Mouse (Mus musculus): ENCODE measurements around the gene Atp1b1.

Gene Atp1b1

DNA sequence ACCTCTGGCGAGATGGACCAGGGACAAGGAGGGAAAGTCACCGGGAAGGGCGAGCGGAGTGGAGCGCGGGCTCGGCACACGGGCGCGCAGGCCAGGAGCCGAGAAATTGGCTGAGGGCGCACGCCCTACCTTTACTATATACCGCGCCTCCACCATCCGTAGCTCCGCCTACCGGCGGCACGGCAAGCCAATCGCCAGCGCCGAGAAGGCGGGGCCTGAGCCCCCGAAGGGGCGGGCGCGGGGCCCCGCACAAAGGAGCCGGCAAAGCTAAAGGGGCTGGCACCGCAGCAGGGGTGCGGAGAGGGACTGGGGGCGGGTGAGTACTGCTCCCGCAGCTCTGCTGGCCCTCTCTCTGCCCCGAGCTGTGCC lies at the start of gene Atp1b1:
TSS of gene Atp1b1 (minus strand) at position 111 of the 369 bp plus-strand sequence.
- DNase-seq (ENCODE audit: low spot score): peak; percentile 88

DNA sequence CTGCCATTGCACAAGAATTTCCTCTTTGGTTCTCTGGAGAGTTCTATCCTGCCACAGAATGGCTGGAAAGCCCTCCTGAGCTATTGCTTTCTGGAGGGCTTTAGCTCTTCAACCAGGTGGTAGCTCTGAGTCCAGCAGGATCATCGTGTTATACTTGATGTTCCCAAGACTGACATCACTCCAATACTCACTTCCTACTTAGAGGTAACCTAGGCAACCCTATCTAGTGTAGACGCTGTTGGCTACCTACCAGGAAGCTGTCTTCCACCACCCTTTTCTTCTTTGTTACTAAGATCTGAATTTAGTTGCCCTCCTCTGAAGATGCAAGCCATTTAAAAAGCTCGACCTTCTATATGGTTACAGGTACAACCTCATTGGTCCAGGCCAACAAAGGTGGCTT lies 46.9 kb upstream of the Atp1b1 start:
- no peak for DNase-seq (ENCODE audit: low spot score)

DNA sequence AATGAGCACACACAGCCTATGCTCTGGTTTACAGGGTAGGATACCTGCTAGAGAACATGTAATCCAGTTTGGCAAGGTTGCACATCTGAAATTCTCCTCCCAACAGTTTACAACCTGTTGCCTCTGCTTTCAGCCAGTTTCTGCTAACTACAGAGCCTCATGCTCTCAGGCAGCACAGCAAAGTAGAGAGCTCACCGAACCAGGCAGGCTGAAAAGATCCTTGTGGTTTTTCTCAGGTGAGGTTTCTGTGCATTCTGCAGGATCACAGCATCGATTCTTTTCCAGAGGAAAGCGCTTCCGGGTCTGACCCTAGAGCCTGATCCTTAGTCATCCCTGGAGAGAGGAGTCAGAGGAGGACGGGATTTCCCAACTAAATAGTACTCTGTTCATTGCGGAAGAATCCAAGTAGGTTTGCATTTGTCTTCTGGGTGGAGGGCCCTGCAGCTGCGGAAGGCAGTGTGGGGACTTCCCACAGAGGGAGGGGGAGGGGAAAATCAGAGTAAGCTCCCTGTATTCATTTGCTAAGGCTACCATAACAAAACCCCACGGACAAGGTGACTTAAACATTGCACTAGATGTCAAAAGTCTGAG lies 45.1 kb upstream of the Atp1b1 start:
- no peak for DNase-seq (ENCODE audit: low spot score)

DNA sequence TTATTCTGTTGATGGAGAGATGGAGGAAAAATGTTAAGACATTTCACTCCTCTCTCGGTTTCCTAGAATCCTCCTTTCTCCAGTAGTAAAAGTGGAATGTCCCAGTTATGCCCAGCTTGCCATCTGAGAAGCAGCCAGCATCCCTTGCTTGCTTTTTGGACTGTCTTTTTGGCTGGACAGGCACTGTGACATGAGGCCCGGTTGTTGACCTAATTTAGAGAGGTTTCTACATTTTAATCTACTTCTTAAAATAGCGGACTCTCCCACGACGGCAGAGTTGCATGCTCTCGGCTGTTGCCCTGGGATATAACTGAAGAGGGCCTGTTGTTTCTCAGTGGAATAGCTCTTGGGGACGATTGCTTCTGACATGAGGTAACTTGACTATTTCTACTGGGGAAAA lies 44.1 kb upstream of the Atp1b1 start:
- no peak for DNase-seq (ENCODE audit: low spot score)

DNA sequence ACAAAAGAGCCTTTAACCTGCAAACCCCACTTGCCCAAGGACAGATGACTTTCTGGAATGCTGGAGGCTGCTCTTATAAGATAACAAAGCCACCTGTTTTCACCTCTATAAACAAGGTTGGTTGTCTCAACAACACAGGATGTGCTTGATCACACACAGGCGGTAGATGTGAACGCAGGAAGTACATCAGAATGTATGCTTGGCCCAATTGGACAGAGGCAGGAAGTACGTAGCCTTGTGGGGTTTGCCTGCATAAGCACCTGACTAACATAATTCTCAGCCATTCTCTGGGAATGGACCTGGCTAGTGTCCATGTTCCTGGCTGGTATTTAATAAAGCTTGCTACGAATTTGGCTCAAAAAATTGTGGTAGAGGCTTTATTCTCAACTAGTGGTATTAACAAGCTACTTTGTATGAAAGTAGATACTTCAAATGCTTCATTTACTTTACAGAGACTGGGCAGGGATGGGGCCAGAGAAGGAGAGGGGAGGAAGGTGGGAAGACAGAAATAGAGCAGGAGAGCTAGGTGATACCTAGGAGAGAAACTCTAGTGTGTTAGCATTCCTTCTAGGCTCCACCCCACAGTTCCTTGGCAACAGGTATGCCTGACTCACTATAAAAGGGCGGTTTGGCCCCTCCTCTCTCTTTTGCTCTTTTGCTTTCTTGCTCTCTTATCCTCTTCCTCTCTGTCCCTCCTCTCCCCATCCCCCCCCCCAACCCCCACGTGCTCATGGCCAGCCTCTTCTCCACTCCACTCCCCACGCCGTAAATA lies 36.8 kb upstream of the Atp1b1 start:
- no peak for DNase-seq (ENCODE audit: low spot score)

DNA sequence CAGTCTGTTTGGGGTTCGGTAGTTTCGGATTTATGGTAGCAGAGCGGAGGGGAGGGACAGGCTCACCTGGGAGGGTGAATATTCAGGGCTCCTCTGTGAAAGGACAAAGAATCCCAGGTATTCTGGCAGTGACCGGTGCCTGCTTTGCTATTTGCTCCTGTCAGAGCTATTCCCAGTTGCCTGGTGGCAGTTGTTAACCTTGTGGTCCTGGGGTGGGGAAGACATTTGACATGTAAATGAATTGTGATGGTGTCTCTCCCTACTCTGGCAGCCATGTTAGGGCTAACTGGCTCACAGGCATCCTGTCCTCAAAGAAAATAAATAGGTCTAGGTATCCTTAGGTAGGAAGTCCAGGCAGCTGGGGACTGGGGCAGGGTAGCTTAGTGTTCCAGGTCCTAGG lies 36.1 kb upstream of the Atp1b1 start:
- DNase-seq (ENCODE audit: low spot score): no peak

DNA sequence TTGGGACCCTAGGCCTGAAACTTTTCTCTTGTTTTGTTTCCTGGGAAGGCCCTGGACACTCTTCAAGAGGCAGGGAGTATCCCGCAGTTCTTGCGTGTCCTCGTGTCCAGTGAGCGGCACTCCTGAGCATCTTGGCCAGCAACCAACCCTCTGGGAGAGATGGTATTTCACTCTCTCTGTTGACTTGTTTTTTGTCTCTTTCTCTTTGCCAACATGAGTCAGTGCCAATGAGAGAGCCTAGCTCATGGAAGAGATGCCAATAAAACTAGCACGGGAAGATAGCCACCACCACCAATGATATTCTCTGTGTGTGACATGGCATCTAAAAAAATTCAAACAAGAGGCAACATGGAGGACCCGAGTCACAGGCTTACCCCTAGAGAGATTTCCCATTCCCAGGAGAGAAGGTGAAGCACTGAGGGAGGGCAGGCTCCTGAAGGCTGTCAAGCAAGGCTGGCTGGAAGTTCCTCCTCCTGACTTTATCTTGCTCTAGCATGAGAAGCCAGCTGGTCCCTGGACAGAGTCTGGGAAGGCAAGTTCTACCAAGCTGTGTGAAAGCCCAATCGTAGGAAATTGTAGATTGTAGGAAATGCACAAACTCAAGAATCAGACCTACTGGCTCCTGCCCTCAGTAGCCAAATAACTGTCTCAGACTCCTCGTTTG lies 35.0 kb upstream of the Atp1b1 start:
- DNase-seq (ENCODE audit: low spot score): no peak

DNA sequence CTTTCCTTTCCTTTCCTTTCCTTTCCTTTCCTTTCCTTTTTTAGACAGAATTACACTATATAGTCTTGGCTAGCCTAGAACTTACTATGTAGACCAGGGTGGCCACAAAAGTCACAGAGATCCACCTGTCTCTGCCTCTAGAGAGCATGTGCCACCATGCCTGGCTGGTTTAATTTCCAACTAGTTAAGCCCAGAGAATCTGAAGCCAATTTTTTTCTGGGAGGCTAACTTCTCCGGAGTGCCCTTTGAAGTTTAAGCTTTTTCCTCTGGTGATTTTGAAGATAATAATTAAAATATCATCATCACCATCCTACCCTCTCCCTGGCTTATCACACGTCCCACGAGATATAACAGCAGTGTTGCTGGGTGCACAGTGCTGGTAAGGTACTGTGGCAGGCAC lies 34.3 kb upstream of the Atp1b1 start:
- DNase-seq (ENCODE audit: low spot score): no peak

DNA sequence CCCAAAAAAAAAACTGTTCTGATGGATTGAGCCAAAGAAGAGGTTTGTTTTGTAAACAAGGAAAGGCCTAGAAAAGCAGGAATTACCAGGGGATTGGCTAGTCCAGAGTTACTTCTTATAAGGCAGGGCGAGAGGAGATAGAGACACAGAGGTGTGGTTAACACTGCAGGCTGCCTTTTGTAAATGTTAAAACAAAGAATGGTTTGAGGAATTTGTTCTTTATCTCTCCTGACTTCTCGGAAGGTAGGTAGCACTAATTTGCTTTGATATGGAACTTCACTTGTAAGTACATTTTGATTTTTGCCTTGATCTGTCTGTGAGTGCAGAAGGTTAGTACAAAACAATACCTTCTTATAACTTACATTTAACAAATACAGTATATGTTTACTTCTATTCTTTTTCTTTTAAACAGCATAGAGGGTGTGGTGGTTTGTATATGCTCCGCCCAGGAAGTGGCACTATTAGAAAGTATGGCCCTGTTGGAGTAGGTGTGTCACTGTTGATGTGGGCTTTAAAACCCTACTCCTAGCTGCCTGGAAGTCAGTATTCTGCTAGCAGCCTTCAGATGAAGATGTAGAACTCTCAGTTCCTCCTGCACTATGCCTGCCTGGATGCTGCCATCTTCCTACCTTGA lies 31.9 kb upstream of the Atp1b1 start:
- DNase-seq (ENCODE audit: low spot score): no peak

DNA sequence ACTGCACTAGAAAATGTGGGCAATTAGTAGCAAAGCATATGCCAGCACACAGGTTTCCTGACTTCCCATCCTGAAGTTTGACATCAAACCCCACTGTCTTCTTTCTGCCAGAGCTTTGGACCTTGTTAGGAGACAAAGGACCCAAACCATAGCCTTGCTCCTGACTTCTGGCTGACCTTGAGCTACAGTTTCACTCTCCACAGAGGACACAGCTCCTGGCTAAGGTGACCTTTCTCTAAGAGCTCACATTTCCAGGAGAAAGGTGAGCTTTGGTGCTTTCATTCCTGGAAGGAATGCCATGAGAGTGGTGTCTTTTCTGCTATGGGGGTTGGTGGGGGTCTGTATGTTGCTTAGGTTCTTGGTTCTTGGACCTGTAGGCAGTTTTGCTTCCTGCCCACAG lies 25.6 kb upstream of the Atp1b1 start:
- DNase-seq (ENCODE audit: low spot score): no peak

DNA sequence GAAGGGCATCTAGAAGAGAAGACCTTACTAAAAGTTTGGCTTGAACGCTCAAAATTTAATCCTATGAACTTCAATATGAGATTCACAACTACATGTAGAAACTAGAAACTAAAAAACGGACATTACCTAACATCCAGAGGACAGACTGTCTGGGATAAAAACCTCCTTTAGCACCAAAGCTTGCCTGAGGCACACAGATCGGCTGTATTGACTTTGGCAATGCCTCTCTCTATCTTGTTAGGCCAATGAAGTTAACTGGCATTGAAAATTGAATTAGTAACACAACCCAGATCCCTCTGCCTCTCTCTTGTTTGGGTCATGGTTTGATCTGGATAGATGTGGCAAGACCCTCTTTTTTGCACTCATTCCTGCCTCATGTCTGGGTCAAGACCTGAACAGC lies 24.7 kb upstream of the Atp1b1 start:
- no peak for DNase-seq (ENCODE audit: low spot score)

DNA sequence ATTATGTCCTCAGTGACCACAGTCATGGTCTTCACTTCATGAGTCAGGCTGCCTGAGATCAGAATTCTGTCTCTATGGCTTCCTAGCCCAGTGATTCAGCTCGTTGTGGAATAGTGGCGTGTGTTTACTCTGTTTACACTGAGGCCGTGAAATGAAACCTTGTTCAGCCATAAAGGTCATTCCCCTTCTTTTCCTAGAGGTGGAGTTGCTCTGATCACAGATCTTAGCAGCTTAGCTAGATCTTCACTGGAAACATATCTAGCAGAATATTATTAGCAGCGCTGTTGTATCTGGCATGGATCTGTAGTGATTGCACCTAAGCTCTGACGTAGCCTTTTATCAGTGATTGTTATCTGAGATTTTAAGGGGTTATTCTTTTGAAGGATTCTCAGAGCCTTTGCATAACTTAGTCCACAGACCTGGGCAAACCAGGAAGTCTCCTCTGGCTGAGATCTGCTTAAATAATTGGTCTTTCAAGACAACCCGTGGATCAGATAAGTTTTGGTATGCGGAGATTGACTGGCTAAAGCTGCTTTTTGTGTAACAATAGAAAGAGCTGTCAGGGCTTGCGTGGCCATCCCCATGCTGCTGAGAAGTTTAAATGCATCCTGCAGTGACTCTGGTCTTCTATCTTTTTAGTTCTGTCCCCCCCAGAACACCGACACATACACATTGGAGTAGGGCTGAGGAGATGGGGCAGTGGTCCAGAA lies 23.6 kb upstream of the Atp1b1 start:
- DNase-seq (ENCODE audit: low spot score): no peak

DNA sequence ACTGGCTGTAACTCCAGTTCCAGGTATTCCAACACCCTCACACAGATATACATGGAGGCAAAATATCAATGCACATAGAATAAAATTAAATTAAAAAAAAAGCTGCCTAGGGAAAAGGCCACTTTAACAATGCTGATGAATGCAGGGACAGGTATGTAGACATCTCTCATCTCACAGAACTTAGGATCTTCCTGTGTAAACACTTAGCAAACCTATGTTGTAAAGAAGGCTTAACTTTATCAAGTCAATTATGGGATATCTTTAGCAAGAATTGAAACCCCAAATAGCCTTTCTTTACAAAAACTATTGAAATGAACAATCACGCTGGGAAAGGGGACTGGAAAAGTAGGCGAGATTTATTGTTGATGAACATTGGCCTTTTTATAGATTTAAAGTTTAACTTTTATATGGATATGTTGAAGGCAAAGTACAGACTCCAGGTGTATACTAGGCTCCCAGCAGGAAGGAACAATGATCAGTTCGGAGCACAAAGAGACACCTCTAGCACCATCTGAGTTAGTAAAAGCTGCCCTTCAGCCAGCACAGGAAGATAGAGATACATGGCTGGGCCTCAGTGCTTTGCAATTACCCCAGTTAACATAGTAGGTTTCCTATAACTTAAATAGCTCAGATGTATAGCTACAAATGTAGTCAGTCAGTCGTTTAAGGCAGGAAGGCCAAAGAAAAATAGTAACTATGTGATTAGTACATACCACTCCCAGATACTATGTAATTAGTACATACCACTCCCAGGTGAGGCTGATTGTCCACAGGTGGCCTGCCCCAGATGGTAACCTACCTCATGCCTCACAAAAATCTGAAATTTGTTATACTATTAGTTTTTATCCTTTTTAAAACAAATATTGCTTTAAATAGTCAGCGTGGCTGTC lies 22.8 kb upstream of the Atp1b1 start:
- no peak for DNase-seq (ENCODE audit: low spot score)

DNA sequence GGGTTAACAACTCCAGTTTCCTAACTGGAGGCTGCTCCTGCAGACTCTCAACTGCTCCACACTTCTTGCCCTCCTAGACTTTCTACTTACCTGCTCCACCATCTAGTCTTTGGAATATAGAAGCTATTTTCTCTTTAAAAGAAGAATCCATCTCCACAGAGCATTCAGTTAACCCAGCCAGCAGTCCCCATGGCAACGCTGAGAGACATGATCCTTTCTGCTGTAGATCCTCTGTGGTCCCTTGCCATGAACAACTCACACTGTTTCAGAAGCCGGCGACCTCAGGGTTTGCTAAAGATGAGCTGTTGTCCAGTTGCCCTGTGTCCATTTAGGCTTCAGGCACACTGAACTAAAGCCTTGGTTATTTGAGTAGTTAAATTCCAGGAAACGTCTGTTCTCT lies 17.7 kb upstream of the Atp1b1 start:
- DNase-seq (ENCODE audit: low spot score): no peak

DNA sequence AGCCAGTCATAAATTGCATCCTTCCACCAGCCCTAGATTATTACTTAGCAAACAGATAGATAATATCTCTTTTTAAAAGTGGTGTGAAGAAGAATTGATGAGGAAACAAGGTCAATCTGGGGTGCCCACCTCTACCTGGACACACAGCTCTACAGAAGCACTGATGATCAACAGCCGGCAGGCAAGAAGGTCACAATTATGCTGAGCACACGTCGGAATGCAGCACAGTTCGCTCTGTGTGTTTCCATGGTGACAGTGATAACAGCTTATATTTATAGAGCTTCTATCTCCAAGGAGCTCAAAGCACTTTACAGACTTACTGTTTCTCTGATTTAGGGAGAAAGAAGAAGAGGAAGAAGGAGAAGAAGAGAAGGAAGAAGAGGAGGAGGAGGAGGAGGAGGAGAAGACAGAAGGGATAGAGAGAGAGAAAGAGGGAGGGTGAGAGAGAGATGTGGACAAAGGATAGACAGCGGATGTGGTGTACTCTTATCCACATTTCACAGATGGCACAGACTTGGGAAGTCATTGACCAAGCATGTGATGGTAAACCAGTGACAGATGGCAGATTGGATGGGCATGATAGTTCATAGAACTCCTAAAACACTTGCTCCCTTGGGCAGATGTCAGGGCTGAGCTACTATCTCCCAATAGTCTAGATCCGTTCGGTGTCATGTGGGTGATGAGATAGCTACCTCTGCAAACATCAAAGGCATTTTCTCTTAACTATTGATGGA lies 16.8 kb upstream of the Atp1b1 start:
- DNase-seq (ENCODE audit: low spot score): no peak

DNA sequence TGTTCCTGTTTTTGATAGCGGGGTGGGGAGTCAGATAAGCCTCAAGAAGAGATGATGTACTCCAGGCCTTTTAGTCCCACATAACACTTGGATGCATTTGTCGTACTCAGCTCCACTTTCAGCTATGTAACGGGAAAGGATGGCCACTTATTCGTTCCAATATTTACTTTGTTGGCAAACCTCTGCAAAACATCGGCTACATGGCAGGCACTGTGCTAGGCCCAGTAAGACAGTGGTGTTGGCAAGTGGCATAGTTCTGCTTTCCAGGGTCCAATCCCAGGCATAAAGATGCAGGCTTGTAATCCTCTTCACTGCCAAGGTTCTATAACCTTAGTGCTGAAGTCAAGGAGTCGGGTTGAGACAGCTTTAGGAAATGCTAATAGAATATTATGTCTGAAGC lies 16.2 kb upstream of the Atp1b1 start:
- DNase-seq (ENCODE audit: low spot score): no peak

DNA sequence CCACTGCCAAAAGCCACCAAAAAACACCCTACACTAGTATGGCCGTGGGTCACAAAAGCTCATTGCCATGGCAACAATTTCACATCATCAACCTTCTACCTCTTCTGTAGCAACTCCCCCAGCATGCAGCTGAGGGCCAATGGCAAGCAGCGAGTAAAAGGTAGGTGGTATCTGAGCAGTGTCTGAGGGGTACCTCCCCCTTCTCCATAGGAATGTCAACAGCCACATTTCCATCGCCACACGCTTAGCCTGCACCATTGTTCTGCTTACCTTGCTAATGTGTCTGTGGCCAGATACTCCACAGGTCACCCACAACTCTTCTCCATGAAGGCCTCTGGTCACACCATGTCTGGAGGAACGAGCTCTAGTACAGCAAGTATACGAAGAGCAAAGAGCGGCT lies 15.2 kb upstream of the Atp1b1 start:
- DNase-seq (ENCODE audit: low spot score): no peak

DNA sequence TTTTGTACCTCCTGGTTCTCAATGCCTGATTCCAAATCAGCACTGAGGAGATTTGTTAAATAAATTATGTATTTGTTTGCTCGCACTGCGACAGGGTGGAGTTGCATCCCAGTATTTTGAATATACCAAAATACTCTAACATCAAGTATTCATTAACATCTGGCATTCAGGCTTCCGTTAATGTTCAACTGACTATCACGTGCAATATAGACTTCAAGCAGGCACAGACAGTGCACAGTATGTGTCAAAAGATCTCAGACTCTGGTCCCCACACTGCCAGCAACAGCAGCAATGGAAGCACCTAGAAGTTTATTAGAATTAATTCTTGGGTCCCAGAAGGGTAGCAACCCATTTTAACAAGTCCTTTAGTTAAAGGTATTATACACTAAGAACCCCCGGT lies 13.5 kb upstream of the Atp1b1 start:
- DNase-seq (ENCODE audit: low spot score): no peak

DNA sequence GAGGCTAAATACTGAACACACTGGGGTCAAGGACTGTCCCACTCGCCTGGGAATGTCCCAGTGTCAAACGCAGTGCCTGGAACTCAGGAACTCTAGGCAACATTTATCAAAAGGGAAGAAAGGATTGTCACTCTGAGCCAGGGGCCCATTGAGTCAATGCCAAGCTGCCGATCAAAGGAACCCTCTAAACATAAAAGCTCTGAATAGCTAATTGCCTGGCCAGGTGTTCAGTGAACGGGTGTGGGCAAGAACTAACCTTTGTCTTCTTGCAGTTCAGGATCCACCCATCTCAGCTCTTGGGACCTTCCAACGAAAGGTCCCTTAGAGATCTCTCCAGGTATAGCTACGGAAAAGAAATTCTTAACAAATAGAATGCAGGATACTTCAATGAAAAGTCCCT lies 12.8 kb upstream of the Atp1b1 start:
- DNase-seq (ENCODE audit: low spot score): no peak

DNA sequence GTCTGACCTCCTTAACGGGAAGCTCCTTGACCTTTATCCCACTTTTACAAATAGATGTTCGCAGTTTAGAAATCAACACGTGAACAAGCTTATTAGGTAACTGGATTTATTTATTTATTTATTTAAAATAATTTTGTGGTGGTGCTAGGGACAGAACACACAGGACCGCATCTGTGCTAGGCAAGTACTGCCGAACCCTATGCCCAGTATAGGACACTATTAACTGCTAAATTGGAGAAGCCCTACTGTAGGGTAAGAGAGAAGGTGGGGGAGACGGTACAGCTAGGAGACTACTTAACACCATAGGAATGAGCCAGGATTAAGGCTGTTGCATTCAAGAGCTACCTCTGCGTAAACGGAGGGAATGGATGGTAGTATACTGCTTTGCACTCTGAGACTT lies 10.2 kb upstream of the Atp1b1 start:
- DNase-seq (ENCODE audit: low spot score): no peak

DNA sequence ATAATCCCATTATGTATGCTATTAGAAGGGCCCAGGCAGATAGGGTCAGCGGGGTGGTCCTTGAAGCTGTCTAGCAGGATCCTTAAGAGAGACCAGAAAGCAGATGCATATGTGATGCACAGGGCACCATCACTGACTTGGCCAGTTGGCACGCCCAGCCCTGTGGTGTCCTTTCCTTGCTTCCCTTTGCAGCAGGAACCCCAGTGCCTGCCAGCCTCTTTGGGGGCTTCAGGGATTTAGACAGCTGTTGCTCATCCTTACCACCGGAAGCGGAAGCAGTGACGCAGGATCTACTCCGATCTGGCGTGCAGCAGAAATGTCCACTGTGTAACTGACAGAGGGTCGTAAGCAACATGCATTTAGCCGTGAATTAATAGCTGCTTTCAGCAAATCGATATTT lies 9.3 kb upstream of the Atp1b1 start:
- DNase-seq (ENCODE audit: low spot score): no peak

Measured in embryo, embryonic 10.5 days (tissue).